Mouse (Mus musculus) limb, embryonic 14.5 days (tissue): ENCODE measurements around the gene Ndufs8. TPM values are rescaled to one million over a fixed set of nuclear protein-coding genes. Genes with fewer than 3 reads are reported as not detected.

ENCODE experiments used
- ATAC-seq: fragments of 200-750 bp; cut with Nextera tagmentation; 2 replicates; pipeline ENCODE4 v1.8.0; 2017; ENCODE audit warnings: low read depth, moderate number of reproducible peaks, moderate TSS enrichment; ENCODE audit not compliant: low FRiP score
- DNase-seq: peaks from one replicate; pipeline ENCODE4 v3.0.0-alpha.2; 2015; ENCODE audit warnings: low spot score
- H3K27ac ChIP-seq: fragments of 300-500 bp; sonication (generic); replicated peaks from 2 replicates; pipeline ENCODE4 v1.5.1; 2014; ENCODE audit warnings: low read depth, mild to moderate bottlenecking, low read length, moderate library complexity, mixed read lengths
- H3K27me3 ChIP-seq: fragments of 300-500 bp; sonication (generic); 2 replicates; pipeline ENCODE4 v1.6.1; 2014; ENCODE audit warnings: low read length, mixed read lengths; ENCODE audit not compliant: control insufficient read depth, insufficient read depth
- H3K36me3 ChIP-seq: fragments of 300-500 bp; sonication (generic); 2 replicates; pipeline ENCODE4 v1.6.1; 2014; ENCODE audit warnings: mild to moderate bottlenecking, low read length, moderate library complexity, mixed read lengths; ENCODE audit not compliant: control insufficient read depth, insufficient read depth
- H3K4me1 ChIP-seq: fragments of 300-500 bp; sonication (generic); 2 replicates; pipeline ENCODE4 v1.6.1; 2014; ENCODE audit warnings: antibody characterized with exemption, low read length, mixed read lengths; ENCODE audit not compliant: control insufficient read depth, insufficient read depth
- H3K4me2 ChIP-seq: fragments of 300-500 bp; sonication (generic); replicated peaks from 2 replicates; pipeline ENCODE4 v1.6.1; 2014; ENCODE audit warnings: low read depth, mild to moderate bottlenecking, low read length, moderate library complexity; ENCODE audit not compliant: severe bottlenecking
- H3K4me3 ChIP-seq: fragments of 300-500 bp; sonication (generic); replicated peaks from 2 replicates; pipeline ENCODE4 v1.5.1; 2014; ENCODE audit warnings: low read length
- H3K9ac ChIP-seq: fragments of 300-500 bp; sonication (generic); 2 replicates; pipeline ENCODE4 v1.6.1; 2014; ENCODE audit warnings: mild to moderate bottlenecking, low read depth, low read length, moderate library complexity; ENCODE audit not compliant: severe bottlenecking
- H3K9me3 ChIP-seq: fragments of 300-500 bp; sonication (generic); 2 replicates; pipeline ENCODE4 v1.6.1; 2016; ENCODE audit warnings: low read length; ENCODE audit not compliant: control insufficient read depth
- POLR2A ChIP-seq: fragments of 200-500 bp; IDR thresholded peaks from 2 replicates; pipeline ENCODE4 v1.8.0; 2012; ENCODE audit warnings: inconsistent platforms, mild to moderate bottlenecking, moderate library complexity, borderline replicate concordance; ENCODE audit not compliant: insufficient read depth, insufficient read length; ENCODE audit errors: extremely low read depth
- WGBS: fragments of 180-500 bp; shearing (Covaris S2); extraction: QIAGEN DNeasy Blood & Tissue Kit; methylation state at CpG from one replicate; pipeline ENCODE4 v1.1.7; 2014; 5-methylcytosine and 5-hydroxymethylcytosine counted together
- polyA plus RNA-seq, 2 experiments: library from polyadenylated mRNA; depleted of rRNA in 1 of 2; stranded (reverse) in 1 of 2; unstranded in 1 of 2; fragments of >200 nt; fragmentation: Nextera tagmentation in 1 of 2; extraction: Ambion mirVana in 1 of 2; gene quantifications; 2 replicates each; pipeline versions ENCODE4 v1.2.1 to v1.2.3; 2012 to 2014

The Ndufs8 gene
- polyA plus RNA-seq, 2 experiments, result 186 to 322 TPM

- no peak for DNase-seq
- 49% methylated on average over 4 of the region's 4 CpGs for WGBS
- Histone ChIP-seq H3K9me3 (no peaks in the 10 kb centered on the region), H3K4me3 (no peak overlapping the region), H3K27me3 (no peaks in the 10 kb centered on the region), H3K9ac (no peak overlapping the region), H3K36me3 (no peaks in the 10 kb centered on the region), H3K27ac (no peak overlapping the region), H3K4me2 (no peak overlapping the region), H3K4me1 (no peaks in the 10 kb centered on the region)
- no peak for ATAC-seq
- TF ChIP-seq POLR2A, result no peak
Observed at GRCm38 (mm10) chr19:3955804-3956203, 43.2 kb upstream of the Ndufs8 start.

GRCm38 (mm10) chr19:3955033-3955432, 42.5 kb upstream of the Ndufs8 start:
- H3K36me3 ChIP-seq, result no peaks in the 10 kb centered on the region
- no peak overlapping the region for H3K4me2 ChIP-seq
- H3K4me3 ChIP-seq, result no peak overlapping the region
- no peaks in the 10 kb centered on the region for H3K27me3 ChIP-seq
- 72% methylated on average over 3 of the region's 3 CpGs for WGBS
- no peak for TF ChIP-seq POLR2A
- H3K4me1 ChIP-seq, result no peaks in the 10 kb centered on the region
- no peak overlapping the region for H3K27ac ChIP-seq
- DNase-seq, result no peak
- ATAC-seq, result no peak
- H3K9ac ChIP-seq, result no peak overlapping the region
- no peaks in the 10 kb centered on the region for H3K9me3 ChIP-seq

- Histone ChIP-seq H3K4me1 (no peaks in the 10 kb centered on the region), H3K36me3 (no peaks in the 10 kb centered on the region), H3K27me3 (no peaks in the 10 kb centered on the region), H3K9me3 (no peaks in the 10 kb centered on the region), H3K9ac (no peak overlapping the region), H3K4me2 (no peak overlapping the region), H3K4me3 (no peak overlapping the region), H3K27ac (no peak overlapping the region)
- no peak for TF ChIP-seq POLR2A
- ATAC-seq, result no peak
- DNase-seq, result no peak
- 68% methylated on average over 1 of the region's 1 CpGs for WGBS
Observed at GRCm38 (mm10) chr19:3952099-3952498, 39.5 kb upstream of the Ndufs8 start.

GRCm38 (mm10) chr19:3951461-3951860, 38.9 kb upstream of the Ndufs8 start:
- no peaks in the 10 kb centered on the region for H3K9me3 ChIP-seq
- H3K4me3 ChIP-seq, result no peak overlapping the region
- no peaks in the 10 kb centered on the region for H3K27me3 ChIP-seq
- ATAC-seq (no peak), DNase-seq (no peak)
- H3K4me1 ChIP-seq, result no peaks in the 10 kb centered on the region
- no peak overlapping the region for H3K27ac ChIP-seq
- no peaks in the 10 kb centered on the region for H3K36me3 ChIP-seq
- TF ChIP-seq POLR2A, result no peak
- H3K4me2 ChIP-seq, result no peak overlapping the region
- H3K9ac ChIP-seq, result no peak overlapping the region

- WGBS, result 82% methylated on average over 3 of the region's 3 CpGs
- TF ChIP-seq POLR2A, result no peak
- Histone ChIP-seq H3K27me3 (no peaks in the 10 kb centered on the region), H3K4me1 (no peaks in the 10 kb centered on the region), H3K36me3 (no peaks in the 10 kb centered on the region), H3K4me3 (no peak overlapping the region), H3K4me2 (no peak overlapping the region), H3K9me3 (no peaks in the 10 kb centered on the region), H3K9ac (no peak overlapping the region), H3K27ac (no peak overlapping the region)
- DNase-seq, result no peak
- ATAC-seq, result no peak
Observed at GRCm38 (mm10) chr19:3950331-3950730, 37.8 kb upstream of the Ndufs8 start.

GRCm38 (mm10) chr19:3948546-3948945, 36.0 kb upstream of the Ndufs8 start:
- H3K4me3 ChIP-seq, result no peak overlapping the region
- WGBS, result 69% methylated on average over 14 of the region's 14 CpGs
- ATAC-seq (no peak), DNase-seq (no peak)
- no peaks in the 10 kb centered on the region for H3K9me3 ChIP-seq
- H3K4me1 ChIP-seq, result no peaks in the 10 kb centered on the region
- H3K9ac ChIP-seq, result no peak overlapping the region
- no peak overlapping the region for H3K4me2 ChIP-seq
- no peak for TF ChIP-seq POLR2A
- no peaks in the 10 kb centered on the region for H3K36me3 ChIP-seq
- no peaks in the 10 kb centered on the region for H3K27me3 ChIP-seq
- no peak overlapping the region for H3K27ac ChIP-seq
